ENCODE assay signal across 7 mouse cellular contexts in the genomic region with DNA sequence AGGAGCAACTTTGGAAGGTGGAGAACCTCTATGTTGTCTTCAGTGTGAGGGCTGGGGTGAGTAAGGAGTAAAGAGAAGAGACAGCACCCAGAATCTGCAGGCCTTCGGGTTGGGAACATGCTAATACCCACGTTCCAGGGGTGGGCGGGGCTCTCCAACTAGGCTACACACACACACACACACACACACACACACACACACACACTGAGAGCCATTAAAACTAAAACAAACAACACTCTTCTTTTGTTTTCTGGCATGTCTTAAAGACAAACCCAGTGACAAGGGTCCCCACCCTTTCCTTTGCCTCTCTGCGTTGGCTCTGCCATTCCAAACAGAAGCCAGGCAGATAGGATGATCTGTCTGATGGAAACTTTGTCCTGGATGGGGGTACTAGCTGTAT. TPM values are rescaled to one million over a fixed set of nuclear protein-coding genes. Genes with fewer than 3 reads are reported as not detected.
DNase-seq lines count a peak whose midpoint lies in the region; ATAC-seq lines count a peak whose summit lies in the region.

No protein-coding gene starts in this region.

- no peak for ATAC-seq in forebrain, embryonic 14.5 days
- no peak for ATAC-seq in heart, embryonic 16.5 days (replicated peaks; ENCODE audit: extremely low read depth, insufficient read depth, low FRiP score)
- ATAC-seq in midbrain, embryonic 14.5 days (ENCODE audit: low FRiP score, low TSS enrichment), result no peak

- peak overlapping the region; percentile 72 for H3K4me3 ChIP-seq in forebrain, embryonic 14.5 days (ENCODE audit: low read depth, low read length)
- H3K4me3 ChIP-seq in heart, embryonic 16.5 days (ENCODE audit: low read length), result peak overlapping the region; percentile 81
- peak overlapping the region; percentile 70; the same call in 1 of the 2 replicates for H3K4me3 ChIP-seq in midbrain, embryonic 14.5 days (replicated peaks; ENCODE audit: low read depth, low read length)

- no peaks in the 10 kb centered on the region for H3K9me3 ChIP-seq in forebrain, embryonic 14.5 days (replicated peaks; ENCODE audit: control insufficient read depth, low read length)
- H3K9me3 ChIP-seq in heart, embryonic 16.5 days (replicated peaks; ENCODE audit: control insufficient read depth, low read length), result no peaks in the 10 kb centered on the region; the same call in 1 of the 2 replicates
- H3K9me3 ChIP-seq in midbrain, embryonic 14.5 days (ENCODE audit: control insufficient read depth, low read length), result no peaks in the 10 kb centered on the region

- H3K36me3 ChIP-seq in forebrain, embryonic 14.5 days (ENCODE audit: control insufficient read depth, insufficient read depth, low read length), result no peaks in the 10 kb centered on the region
- H3K36me3 ChIP-seq in heart, embryonic 16.5 days (ENCODE audit: control insufficient read depth, insufficient read depth), result no peaks in the 10 kb centered on the region
- H3K36me3 ChIP-seq in midbrain, embryonic 14.5 days (ENCODE audit: control insufficient read depth, insufficient read depth, low read length), result no peaks in the 10 kb centered on the region

- 71% methylated on average over 4 of the region's 4 CpGs for WGBS in forebrain, embryonic 14.5 days
- WGBS in heart, embryonic 16.5 days, result 54% methylated on average over 4 of the region's 4 CpGs
- 72% methylated on average over 4 of the region's 4 CpGs for WGBS in midbrain, embryonic 14.5 days

- DNase-seq in forebrain, embryonic 14.5 days (ENCODE audit: low spot score), result no peak
- DNase-seq in kidney, postnatal 25 days, result peak; percentile 76 to 78
- no peak for DNase-seq in midbrain, embryonic 14.5 days
- DNase-seq in thymus, postnatal 14 days, result no peak
- DNase-seq in embryo, embryonic 9.5 days (ENCODE audit: extremely low spot score), result no peak
- DNase-seq in spleen, adult 18-20 months, result no peak

- no peak overlapping the region for H3K27ac ChIP-seq in forebrain, embryonic 14.5 days (ENCODE audit: low read depth, low read length)
- H3K27ac ChIP-seq in heart, embryonic 16.5 days (ENCODE audit: low read length), result peak overlapping the region; percentile 85; the same call in 1 of the 2 replicates
- H3K27ac ChIP-seq in midbrain, embryonic 14.5 days (replicated peaks; ENCODE audit: low read depth, low read length), result no peak overlapping the region

- 0 out of 2 replicates have a peak overlapping the region, but pooled peaks have one; percentile 81 for H3K9ac ChIP-seq in forebrain, embryonic 14.5 days (ENCODE audit: low read length)
- H3K9ac ChIP-seq in heart, embryonic 16.5 days (ENCODE audit: low read length), result peak overlapping the region; percentile 2; the same call in 1 of the 2 replicates
- no peak overlapping the region for H3K9ac ChIP-seq in midbrain, embryonic 14.5 days (replicated peaks; ENCODE audit: low read length)

- H3K4me2 ChIP-seq in forebrain, embryonic 14.5 days (ENCODE audit: low read length), result peak overlapping the region; percentile 100
- H3K4me2 ChIP-seq in heart, embryonic 16.5 days (ENCODE audit: low read depth, low read length), result peak overlapping the region; percentile 97
- peak overlapping the region; percentile 99 for H3K4me2 ChIP-seq in midbrain, embryonic 14.5 days (ENCODE audit: low read length)

- H3K4me1 ChIP-seq in forebrain, embryonic 14.5 days (ENCODE audit: control insufficient read depth, insufficient read depth, low read length), result peaks cover 35% of the 10 kb centered on the region
- peaks cover 43% of the 10 kb centered on the region for H3K4me1 ChIP-seq in heart, embryonic 16.5 days (ENCODE audit: control insufficient read depth, insufficient read depth, low read length)
- H3K4me1 ChIP-seq in midbrain, embryonic 14.5 days (ENCODE audit: control insufficient read depth, insufficient read depth, low read length), result peaks cover 34% of the 10 kb centered on the region

- H3K27me3 ChIP-seq in forebrain, embryonic 14.5 days (replicated peaks; ENCODE audit: control insufficient read depth, insufficient read depth, low read length), result no peaks in the 10 kb centered on the region
- no peaks in the 10 kb centered on the region for H3K27me3 ChIP-seq in heart, embryonic 16.5 days (ENCODE audit: control insufficient read depth, insufficient read depth, low read length)
- H3K27me3 ChIP-seq in midbrain, embryonic 14.5 days (ENCODE audit: control insufficient read depth, insufficient read depth, low read length), result no peaks in the 10 kb centered on the region

RNA-seq across cellular contexts. Expression of a gene that starts 2.0 kb away (rescaled TPM):
- polyA plus RNA-seq in forebrain, embryonic 14.5 days (2014; fragmentation: Nextera tagmentation; extraction: Ambion mirVana), result 15.6 and 17.3 TPM in 2 replicates
- 28.5 and 33.9 TPM in 2 replicates for polyA plus RNA-seq in heart, embryonic 16.5 days (2015; fragmentation: Nextera tagmentation; extraction: Ambion mirVana)
- 21.2 and 27.8 TPM in 2 replicates for polyA plus RNA-seq in midbrain, embryonic 14.5 days (2014; fragmentation: Nextera tagmentation; extraction: Ambion mirVana)

Comparison
In these comparisons a context has a peak if more than half of its experiments do, and no peak if none do; other contexts are left out.
1. DNase-seq: peak in kidney, postnatal 25 days (2 of 2); none in forebrain, embryonic 14.5 days (single experiment), midbrain, embryonic 14.5 days (single experiment), thymus, postnatal 14 days (single experiment), embryo, embryonic 9.5 days (single experiment) and spleen, adult 18-20 months (0 of 2).
2. Peak in every context shown above with its lines, with median percentiles within 50 percentile points of each other: H3K4me2 ChIP-seq and H3K4me3 ChIP-seq.